Mouse (Mus musculus): ENCODE results near the gene Atp8a1.

GRCm38 (mm10) chr5:67844070-67844469 lies 3.2 kb downstream of the Atp8a1 start:
- no peak for TF ChIP-seq CTCF (IDR thresholded peaks at IDR 0.05; ENCODE audit: low read depth, low read length)
- no peak for TF ChIP-seq POLR2A (IDR thresholded peaks at IDR 0.05; ENCODE audit: insufficient read depth, low read length)
